Mouse (Mus musculus): ENCODE measurements around the gene Nrap. TPM values are rescaled to one million over a fixed set of nuclear protein-coding genes. Genes with fewer than 3 reads are reported as not detected.

Gene Nrap
- polyA plus RNA-seq, 1 experiment from 2014 or later: 0.37 TPM

GRCm38 (mm10) chr19:56393311-56393866, 3.6 kb upstream of the Nrap start:
- H3K27me3 ChIP-seq (ENCODE audit: control insufficient read depth, insufficient read depth, low read length): peaks cover 15% of the 10 kb centered on the region; the same call in 1 of the 2 replicates
- no peak overlapping the region for H3K27ac ChIP-seq (replicated peaks; ENCODE audit: low read depth, low read length)
- DNase-seq: no peak
- no peaks in the 10 kb centered on the region for H3K9me3 ChIP-seq (ENCODE audit: control insufficient read depth, low read length)
- no peak for ATAC-seq (ENCODE audit: low FRiP score, low TSS enrichment)
- no peak overlapping the region for H3K9ac ChIP-seq (replicated peaks; ENCODE audit: low read length)
- no peaks in the 10 kb centered on the region for H3K36me3 ChIP-seq (ENCODE audit: control insufficient read depth, insufficient read depth, low read length)
- no peak overlapping the region for H3K4me2 ChIP-seq (ENCODE audit: low read length)
- H3K4me3 ChIP-seq (replicated peaks; ENCODE audit: low read depth, low read length): no peak overlapping the region
- 85% methylated on average over 9 of the region's 9 CpGs for WGBS
- H3K4me1 ChIP-seq (ENCODE audit: control insufficient read depth, insufficient read depth, low read length): peaks cover 9% of the 10 kb centered on the region; the same call in 1 of the 2 replicates

- ATAC-seq (ENCODE audit: low FRiP score, low TSS enrichment): no peak
- no peaks in the 10 kb centered on the region for H3K36me3 ChIP-seq (ENCODE audit: control insufficient read depth, insufficient read depth, low read length)
- H3K4me1 ChIP-seq (ENCODE audit: control insufficient read depth, insufficient read depth, low read length): peaks cover 2% of the 10 kb centered on the region; the same call in 1 of the 2 replicates
- no peak for DNase-seq
- 85% methylated on average over 6 of the region's 6 CpGs for WGBS
- H3K4me2 ChIP-seq (ENCODE audit: low read length): no peak overlapping the region
- peaks cover 15% of the 10 kb centered on the region; the same call in 1 of the 2 replicates for H3K27me3 ChIP-seq (ENCODE audit: control insufficient read depth, insufficient read depth, low read length)
- H3K4me3 ChIP-seq (replicated peaks; ENCODE audit: low read depth, low read length): no peak overlapping the region
- no peaks in the 10 kb centered on the region for H3K9me3 ChIP-seq (ENCODE audit: control insufficient read depth, low read length)
- no peak overlapping the region for H3K9ac ChIP-seq (replicated peaks; ENCODE audit: low read length)
- no peak overlapping the region for H3K27ac ChIP-seq (replicated peaks; ENCODE audit: low read depth, low read length)
These were observed 1.6 kb upstream of the Nrap start for GRCm38 (mm10) chr19:56391307-56392046.

GRCm38 (mm10) chr19:56389176-56389575, 661 bp downstream of the Nrap start:
- H3K36me3 ChIP-seq (ENCODE audit: control insufficient read depth, insufficient read depth, low read length): no peaks in the 10 kb centered on the region
- H3K27ac ChIP-seq (replicated peaks; ENCODE audit: low read depth, low read length): no peak overlapping the region
- H3K9ac ChIP-seq (replicated peaks; ENCODE audit: low read length): no peak overlapping the region
- no peak for ATAC-seq (ENCODE audit: low FRiP score, low TSS enrichment)
- no peaks in the 10 kb centered on the region for H3K4me1 ChIP-seq (ENCODE audit: control insufficient read depth, insufficient read depth, low read length)
- H3K4me2 ChIP-seq (ENCODE audit: low read length): no peak overlapping the region
- WGBS: 94% methylated on average over 11 of the region's 11 CpGs
- H3K27me3 ChIP-seq (ENCODE audit: control insufficient read depth, insufficient read depth, low read length): no peaks in the 10 kb centered on the region
- no peak for DNase-seq
- no peaks in the 10 kb centered on the region for H3K9me3 ChIP-seq (ENCODE audit: control insufficient read depth, low read length)
- H3K4me3 ChIP-seq (replicated peaks; ENCODE audit: low read depth, low read length): no peak overlapping the region

- ATAC-seq (ENCODE audit: low FRiP score, low TSS enrichment) (no peak), DNase-seq (no peak)
- Histone ChIP-seq H3K4me2 (ENCODE audit: low read length) (no peak overlapping the region), H3K27me3 (ENCODE audit: control insufficient read depth, insufficient read depth, low read length) (no peaks in the 10 kb centered on the region), H3K4me1 (ENCODE audit: control insufficient read depth, insufficient read depth, low read length) (no peaks in the 10 kb centered on the region), H3K27ac (replicated peaks; ENCODE audit: low read depth, low read length) (no peak overlapping the region), H3K36me3 (ENCODE audit: control insufficient read depth, insufficient read depth, low read length) (no peaks in the 10 kb centered on the region), H3K9ac (replicated peaks; ENCODE audit: low read length) (no peak overlapping the region), H3K4me3 (replicated peaks; ENCODE audit: low read depth, low read length) (no peak overlapping the region), H3K9me3 (ENCODE audit: control insufficient read depth, low read length) (no peaks in the 10 kb centered on the region)
- WGBS: 88% methylated on average over 4 of the region's 4 CpGs
These were observed 2.0 kb downstream of the Nrap start for GRCm38 (mm10) chr19:56387726-56388302.

GRCm38 (mm10) chr19:56386095-56386494, 3.7 kb downstream of the Nrap start:
- DNase-seq (no peak), ATAC-seq (ENCODE audit: low FRiP score, low TSS enrichment) (no peak)
- Histone ChIP-seq H3K36me3 (ENCODE audit: control insufficient read depth, insufficient read depth, low read length) (no peaks in the 10 kb centered on the region), H3K4me2 (ENCODE audit: low read length) (no peak overlapping the region), H3K9me3 (ENCODE audit: control insufficient read depth, low read length) (no peaks in the 10 kb centered on the region), H3K4me1 (ENCODE audit: control insufficient read depth, insufficient read depth, low read length) (no peaks in the 10 kb centered on the region), H3K9ac (replicated peaks; ENCODE audit: low read length) (no peak overlapping the region), H3K4me3 (replicated peaks; ENCODE audit: low read depth, low read length) (no peak overlapping the region), H3K27me3 (ENCODE audit: control insufficient read depth, insufficient read depth, low read length) (no peaks in the 10 kb centered on the region), H3K27ac (replicated peaks; ENCODE audit: low read depth, low read length) (no peak overlapping the region)
- 90% methylated on average over 10 of the region's 10 CpGs for WGBS

GRCm38 (mm10) chr19:56385546-56385945, 4.3 kb downstream of the Nrap start:
- Histone ChIP-seq H3K4me2 (ENCODE audit: low read length) (no peak overlapping the region), H3K9ac (replicated peaks; ENCODE audit: low read length) (no peak overlapping the region), H3K27ac (replicated peaks; ENCODE audit: low read depth, low read length) (no peak overlapping the region), H3K27me3 (ENCODE audit: control insufficient read depth, insufficient read depth, low read length) (no peaks in the 10 kb centered on the region), H3K4me3 (replicated peaks; ENCODE audit: low read depth, low read length) (no peak overlapping the region), H3K36me3 (ENCODE audit: control insufficient read depth, insufficient read depth, low read length) (no peaks in the 10 kb centered on the region), H3K4me1 (ENCODE audit: control insufficient read depth, insufficient read depth, low read length) (no peaks in the 10 kb centered on the region), H3K9me3 (ENCODE audit: control insufficient read depth, low read length) (no peaks in the 10 kb centered on the region)
- 91% methylated on average over 5 of the region's 5 CpGs for WGBS
- no peak for ATAC-seq (ENCODE audit: low FRiP score, low TSS enrichment)
- no peak for DNase-seq

GRCm38 (mm10) chr19:56381407-56381806, 8.4 kb downstream of the Nrap start:
- H3K36me3 ChIP-seq (ENCODE audit: control insufficient read depth, insufficient read depth, low read length): no peaks in the 10 kb centered on the region
- H3K4me3 ChIP-seq (replicated peaks; ENCODE audit: low read depth, low read length): no peak overlapping the region
- H3K9ac ChIP-seq (replicated peaks; ENCODE audit: low read length): no peak overlapping the region
- H3K27me3 ChIP-seq (ENCODE audit: control insufficient read depth, insufficient read depth, low read length): no peaks in the 10 kb centered on the region
- H3K4me2 ChIP-seq (ENCODE audit: low read length): no peak overlapping the region
- H3K27ac ChIP-seq (replicated peaks; ENCODE audit: low read depth, low read length): no peak overlapping the region
- ATAC-seq (ENCODE audit: low FRiP score, low TSS enrichment) (no peak), DNase-seq (no peak)
- WGBS: 93% methylated on average over 10 of the region's 10 CpGs
- H3K9me3 ChIP-seq (ENCODE audit: control insufficient read depth, low read length): no peaks in the 10 kb centered on the region
- H3K4me1 ChIP-seq (ENCODE audit: control insufficient read depth, insufficient read depth, low read length): no peaks in the 10 kb centered on the region

GRCm38 (mm10) chr19:56380341-56380740, 9.5 kb downstream of the Nrap start:
- H3K4me2 ChIP-seq (ENCODE audit: low read length): no peak overlapping the region
- no peak for DNase-seq
- no peak overlapping the region for H3K9ac ChIP-seq (replicated peaks; ENCODE audit: low read length)
- WGBS: 86% methylated on average over 7 of the region's 7 CpGs
- no peak for ATAC-seq (ENCODE audit: low FRiP score, low TSS enrichment)
- H3K27ac ChIP-seq (replicated peaks; ENCODE audit: low read depth, low read length): no peak overlapping the region
- no peaks in the 10 kb centered on the region for H3K27me3 ChIP-seq (ENCODE audit: control insufficient read depth, insufficient read depth, low read length)
- no peak overlapping the region for H3K4me3 ChIP-seq (replicated peaks; ENCODE audit: low read depth, low read length)
- no peaks in the 10 kb centered on the region for H3K9me3 ChIP-seq (ENCODE audit: control insufficient read depth, low read length)
- H3K4me1 ChIP-seq (ENCODE audit: control insufficient read depth, insufficient read depth, low read length): no peaks in the 10 kb centered on the region
- H3K36me3 ChIP-seq (ENCODE audit: control insufficient read depth, insufficient read depth, low read length): no peaks in the 10 kb centered on the region
